In genomic region chr11:75647681-75648211, GRCm38 (mm10) we compare ENCODE assay signal across 8 mouse cellular contexts. TPM values are rescaled to one million over a fixed set of nuclear protein-coding genes. Genes with fewer than 3 reads are reported as not detected.
A peak's percentile ranks its signal among the peaks of the same experiment; 100 is the strongest.
DNase-seq lines count a peak whose midpoint lies in the region; ATAC-seq lines count a peak whose summit lies in the region.

No protein-coding gene starts in this region.

- no peak overlapping the region for H3K4me2 ChIP-seq in forebrain, embryonic 14.5 days (ENCODE audit: low read length)
- no peak overlapping the region for H3K4me2 ChIP-seq in forebrain, embryonic 12.5 days
- no peak overlapping the region for H3K4me2 ChIP-seq in midbrain, embryonic 14.5 days (ENCODE audit: low read length)

- H3K4me1 ChIP-seq in forebrain, embryonic 14.5 days (ENCODE audit: control insufficient read depth, insufficient read depth, low read length): peaks cover 4% of the 10 kb centered on the region; the same call in 1 of the 2 replicates
- H3K4me1 ChIP-seq in forebrain, embryonic 12.5 days: peaks cover 20% of the 10 kb centered on the region
- H3K4me1 ChIP-seq in midbrain, embryonic 14.5 days (ENCODE audit: control insufficient read depth, insufficient read depth, low read length): peaks cover 11% of the 10 kb centered on the region
- peaks cover 29% of the 10 kb centered on the region for H3K4me1 ChIP-seq in midbrain, embryonic 10.5 days

- H3K27me3 ChIP-seq in forebrain, embryonic 14.5 days (replicated peaks; ENCODE audit: control insufficient read depth, insufficient read depth, low read length): no peaks in the 10 kb centered on the region; the same call in 1 of the 2 replicates
- peaks cover 7% of the 10 kb centered on the region for H3K27me3 ChIP-seq in forebrain, embryonic 12.5 days
- H3K27me3 ChIP-seq in midbrain, embryonic 14.5 days (ENCODE audit: control insufficient read depth, insufficient read depth, low read length): peaks cover 3% of the 10 kb centered on the region; the same call in 1 of the 2 replicates
- peaks cover 19% of the 10 kb centered on the region for H3K27me3 ChIP-seq in midbrain, embryonic 10.5 days (ENCODE audit: low read depth, poor library complexity, severe bottlenecking)

- no peak overlapping the region for H3K9ac ChIP-seq in forebrain, embryonic 14.5 days (ENCODE audit: low read length)
- H3K9ac ChIP-seq in forebrain, embryonic 12.5 days: no peak overlapping the region
- no peak overlapping the region for H3K9ac ChIP-seq in midbrain, embryonic 14.5 days (replicated peaks; ENCODE audit: low read length)

- no peak overlapping the region for H3K4me3 ChIP-seq in forebrain, embryonic 14.5 days (ENCODE audit: low read depth, low read length)
- no peak overlapping the region for H3K4me3 ChIP-seq in forebrain, embryonic 12.5 days (replicated peaks)
- H3K4me3 ChIP-seq in midbrain, embryonic 14.5 days (replicated peaks; ENCODE audit: low read depth, low read length): no peak overlapping the region
- H3K4me3 ChIP-seq in midbrain, embryonic 10.5 days: no peak overlapping the region

- H3K36me3 ChIP-seq in forebrain, embryonic 14.5 days (ENCODE audit: control insufficient read depth, insufficient read depth, low read length): peaks cover 10% of the 10 kb centered on the region
- H3K36me3 ChIP-seq in forebrain, embryonic 12.5 days (replicated peaks): 0 out of 2 replicates have a peak, but pooled peaks cover 3% of the 10 kb centered on the region
- H3K36me3 ChIP-seq in midbrain, embryonic 14.5 days (ENCODE audit: control insufficient read depth, insufficient read depth, low read length): peaks cover 9% of the 10 kb centered on the region
- no peaks in the 10 kb centered on the region for H3K36me3 ChIP-seq in midbrain, embryonic 10.5 days

- DNase-seq in forebrain, embryonic 14.5 days (ENCODE audit: low spot score): peak; percentile 48
- DNase-seq in midbrain, embryonic 14.5 days: peak; percentile 39
- no peak for DNase-seq in midbrain, embryonic 10.5 days (ENCODE audit: low spot score)
- DNase-seq in gastrocnemius, postnatal 10 days: peak; percentile 68
- peak; percentile 63 to 68 for DNase-seq in layer of hippocampus, adult 8-10 months (ENCODE audit: low spot score in 2 of 2)
- no peak for DNase-seq in spleen, adult 12 weeks (ENCODE audit: low spot score)
- no peak for DNase-seq in ovary, adult 18-20 months (ENCODE audit: low spot score)

- 59% methylated on average over 6 of the region's 6 CpGs for WGBS in forebrain, embryonic 14.5 days
- WGBS in forebrain, embryonic 12.5 days: 76% methylated on average over 6 of the region's 6 CpGs
- 64% methylated on average over 6 of the region's 6 CpGs for WGBS in midbrain, embryonic 14.5 days
- 75% methylated on average over 6 of the region's 6 CpGs for WGBS in midbrain, embryonic 10.5 days

- ATAC-seq in forebrain, embryonic 14.5 days: no peak
- no peak for ATAC-seq in forebrain, embryonic 12.5 days (ENCODE audit: low FRiP score)
- ATAC-seq in midbrain, embryonic 14.5 days (ENCODE audit: low FRiP score, low TSS enrichment): peak; percentile 29; the same call in 1 of the 2 replicates

- no peak overlapping the region for H3K27ac ChIP-seq in forebrain, embryonic 14.5 days (ENCODE audit: low read depth, low read length)
- H3K27ac ChIP-seq in forebrain, embryonic 12.5 days: no peak overlapping the region
- no peak overlapping the region for H3K27ac ChIP-seq in midbrain, embryonic 14.5 days (replicated peaks; ENCODE audit: low read depth, low read length)
- no peak overlapping the region for H3K27ac ChIP-seq in midbrain, embryonic 10.5 days (replicated peaks)

- no peaks in the 10 kb centered on the region for H3K9me3 ChIP-seq in forebrain, embryonic 14.5 days (replicated peaks; ENCODE audit: control insufficient read depth, low read length)
- no peaks in the 10 kb centered on the region for H3K9me3 ChIP-seq in forebrain, embryonic 12.5 days
- H3K9me3 ChIP-seq in midbrain, embryonic 14.5 days (ENCODE audit: control insufficient read depth, low read length): no peaks in the 10 kb centered on the region
- H3K9me3 ChIP-seq in midbrain, embryonic 10.5 days (replicated peaks): no peaks in the 10 kb centered on the region

RNA-seq across cellular contexts. Expression of gene Myo1c, which starts 2.6 kb away (rescaled TPM):
- 5.7 and 6.6 TPM in 2 replicates for polyA plus RNA-seq in forebrain, embryonic 14.5 days (2014; fragmentation: Nextera tagmentation; extraction: Ambion mirVana)
- polyA plus RNA-seq in forebrain, embryonic 12.5 days (2016; fragmentation: Nextera tagmentation; extraction: Ambion mirVana): 12.1 and 13.9 TPM in 2 replicates
- 4.2 and 5.2 TPM in 2 replicates for polyA plus RNA-seq in midbrain, embryonic 14.5 days (2014; fragmentation: Nextera tagmentation; extraction: Ambion mirVana)
- 16.4 and 19.3 TPM in 2 replicates for polyA plus RNA-seq in midbrain, embryonic 10.5 days (2016; fragmentation: Nextera tagmentation; extraction: Ambion mirVana)
- total RNA-seq in gastrocnemius, postnatal 10 days (2021): 10 to 100 TPM; 56.3 to 65.1 TPM
- 10 to 100 TPM; 17.0 to 24.3 (median 20.5) TPM for total RNA-seq in layer of hippocampus, adult 8-10 months (2022)

RNA-seq across cellular contexts. Expression of gene Inpp5k, which starts 17.0 kb away (rescaled TPM):
- polyA plus RNA-seq in forebrain, embryonic 14.5 days (2014; fragmentation: Nextera tagmentation; extraction: Ambion mirVana): 53.9 and 55.5 TPM in 2 replicates
- polyA plus RNA-seq in forebrain, embryonic 12.5 days (2016; fragmentation: Nextera tagmentation; extraction: Ambion mirVana): 21.5 and 25.4 TPM in 2 replicates
- polyA plus RNA-seq in midbrain, embryonic 14.5 days (2014; fragmentation: Nextera tagmentation; extraction: Ambion mirVana): 49.2 and 53.0 TPM in 2 replicates
- 19.6 and 23.8 TPM in 2 replicates for polyA plus RNA-seq in midbrain, embryonic 10.5 days (2016; fragmentation: Nextera tagmentation; extraction: Ambion mirVana)
- 10 to 100 TPM; 22.5 to 23.3 TPM for total RNA-seq in gastrocnemius, postnatal 10 days (2021)
- total RNA-seq in layer of hippocampus, adult 8-10 months (2022): 10 to 100 TPM; 45.1 to 54.5 (median 50.2) TPM

RNA-seq across cellular contexts. Expression of gene Crk, which starts 31.3 kb away (rescaled TPM):
- 105 and 109 TPM in 2 replicates for polyA plus RNA-seq in forebrain, embryonic 14.5 days (2014; fragmentation: Nextera tagmentation; extraction: Ambion mirVana)
- 139 and 146 TPM in 2 replicates for polyA plus RNA-seq in forebrain, embryonic 12.5 days (2016; fragmentation: Nextera tagmentation; extraction: Ambion mirVana)
- 83.7 and 114 TPM in 2 replicates for polyA plus RNA-seq in midbrain, embryonic 14.5 days (2014; fragmentation: Nextera tagmentation; extraction: Ambion mirVana)
- 127 and 133 TPM in 2 replicates for polyA plus RNA-seq in midbrain, embryonic 10.5 days (2016; fragmentation: Nextera tagmentation; extraction: Ambion mirVana)
- 10 to 100 TPM; 53.0 to 59.8 TPM for total RNA-seq in gastrocnemius, postnatal 10 days (2021)
- 100 to 1,000 TPM; 111 to 128 (median 120) TPM for total RNA-seq in layer of hippocampus, adult 8-10 months (2022)

RNA-seq across cellular contexts. Expression of gene Pitpna, which starts 59.8 kb away (rescaled TPM):
- polyA plus RNA-seq in forebrain, embryonic 14.5 days (2014; fragmentation: Nextera tagmentation; extraction: Ambion mirVana): 94.2 and 101 TPM in 2 replicates
- 95.5 and 96.1 TPM in 2 replicates for polyA plus RNA-seq in forebrain, embryonic 12.5 days (2016; fragmentation: Nextera tagmentation; extraction: Ambion mirVana)
- polyA plus RNA-seq in midbrain, embryonic 14.5 days (2014; fragmentation: Nextera tagmentation; extraction: Ambion mirVana): 115 and 120 TPM in 2 replicates
- polyA plus RNA-seq in midbrain, embryonic 10.5 days (2016; fragmentation: Nextera tagmentation; extraction: Ambion mirVana): 63.4 and 65.5 TPM in 2 replicates
- 100 to 1,000 TPM; 148 to 160 TPM for total RNA-seq in gastrocnemius, postnatal 10 days (2021)
- 100 to 1,000 TPM; 264 to 282 (median 275) TPM for total RNA-seq in layer of hippocampus, adult 8-10 months (2022)

Comparison
In these comparisons a context has a peak if more than half of its experiments do, and no peak if none do; other contexts are left out.
1. DNase-seq: peak in forebrain, embryonic 14.5 days (single experiment), midbrain, embryonic 14.5 days (single experiment), gastrocnemius, postnatal 10 days (single experiment) and layer of hippocampus, adult 8-10 months (2 of 2); none in midbrain, embryonic 10.5 days (single experiment), spleen, adult 12 weeks (single experiment) and ovary, adult 18-20 months (single experiment).